Mouse (Mus musculus): ENCODE measurements around the gene Magi1. TPM values are rescaled to one million over a fixed set of nuclear protein-coding genes. Genes with fewer than 3 reads are reported as not detected.

Magi1 gene
- polyA plus RNA-seq, 1 experiment, result 39.5 TPM

- no peaks in the 10 kb centered on the region for H3K27me3 ChIP-seq (ENCODE audit: control insufficient read depth, insufficient read depth, low read length)
- no peak for TF ChIP-seq POLR2A (IDR thresholded peaks at IDR 0.05; ENCODE audit: borderline replicate concordance, insufficient read depth, low read length)
- TF ChIP-seq CTCF (IDR thresholded peaks at IDR 0.05; ENCODE audit: borderline replicate concordance, insufficient read depth, low read depth, low read length), result no peak
- 82% methylated on average over 7 of the region's 7 CpGs for WGBS
Measured at GRCm38 (mm10) chr6:94036554-94036953, 247.2 kb downstream of the Magi1 start.

GRCm38 (mm10) chr6:94026361-94026760 is 257.4 kb downstream of the Magi1 start:
- Histone ChIP-seq H3K4me3 (replicated peaks; ENCODE audit: insufficient read depth, low read depth, low read length) (no peak overlapping the region), H3K27me3 (ENCODE audit: control insufficient read depth, insufficient read depth, low read length) (no peaks in the 10 kb centered on the region), H3K27ac (ENCODE audit: insufficient read depth, low read length) (no peak overlapping the region), H3K4me1 (ENCODE audit: control insufficient read depth, insufficient read depth, low read length) (no peaks in the 10 kb centered on the region)
- DNase-seq, result no peak
- TF ChIP-seq POLR2A (IDR thresholded peaks at IDR 0.05; ENCODE audit: borderline replicate concordance, insufficient read depth, low read length), result no peak
- no peak for TF ChIP-seq CTCF (IDR thresholded peaks at IDR 0.05; ENCODE audit: borderline replicate concordance, insufficient read depth, low read depth, low read length)
- WGBS, result 90% methylated on average over 9 of the region's 9 CpGs

More at GRCm38 (mm10) chr6:94036554-94036953, 247.2 kb downstream of the Magi1 start:
- H3K4me3 ChIP-seq (replicated peaks; ENCODE audit: insufficient read depth, low read depth, low read length), result no peak overlapping the region
- H3K27ac ChIP-seq (ENCODE audit: insufficient read depth, low read length), result no peak overlapping the region
- DNase-seq, result no peak
- H3K4me1 ChIP-seq (ENCODE audit: control insufficient read depth, insufficient read depth, low read length), result no peaks in the 10 kb centered on the region

GRCm38 (mm10) chr6:94022437-94022836 is 261.3 kb downstream of the Magi1 start:
- H3K4me1 ChIP-seq (ENCODE audit: control insufficient read depth, insufficient read depth, low read length), result no peaks in the 10 kb centered on the region
- no peak for DNase-seq
- H3K27me3 ChIP-seq (ENCODE audit: control insufficient read depth, insufficient read depth, low read length), result no peaks in the 10 kb centered on the region
- H3K4me3 ChIP-seq (replicated peaks; ENCODE audit: insufficient read depth, low read depth, low read length), result no peak overlapping the region
- no peak overlapping the region for H3K27ac ChIP-seq (ENCODE audit: insufficient read depth, low read length)
- WGBS, result 88% methylated on average over 5 of the region's 5 CpGs
- TF ChIP-seq POLR2A (IDR thresholded peaks at IDR 0.05; ENCODE audit: borderline replicate concordance, insufficient read depth, low read length), result no peak
- TF ChIP-seq CTCF (IDR thresholded peaks at IDR 0.05; ENCODE audit: borderline replicate concordance, insufficient read depth, low read depth, low read length), result no peak

- TF ChIP-seq POLR2A (IDR thresholded peaks at IDR 0.05; ENCODE audit: borderline replicate concordance, insufficient read depth, low read length) (no peak), CTCF (IDR thresholded peaks at IDR 0.05; ENCODE audit: borderline replicate concordance, insufficient read depth, low read depth, low read length) (no peak)
- no peak overlapping the region for H3K27ac ChIP-seq (ENCODE audit: insufficient read depth, low read length)
- DNase-seq, result no peak
- H3K4me1 ChIP-seq (ENCODE audit: control insufficient read depth, insufficient read depth, low read length), result no peaks in the 10 kb centered on the region
- no peak overlapping the region for H3K4me3 ChIP-seq (replicated peaks; ENCODE audit: insufficient read depth, low read depth, low read length)
- WGBS, result 92% methylated on average over 8 of the region's 8 CpGs
- H3K27me3 ChIP-seq (ENCODE audit: control insufficient read depth, insufficient read depth, low read length), result no peaks in the 10 kb centered on the region
Measured at GRCm38 (mm10) chr6:94021239-94021962, 262.3 kb downstream of the Magi1 start.

GRCm38 (mm10) chr6:94020566-94020965 is 263.2 kb downstream of the Magi1 start:
- Histone ChIP-seq H3K4me3 (replicated peaks; ENCODE audit: insufficient read depth, low read depth, low read length) (no peak overlapping the region), H3K27ac (ENCODE audit: insufficient read depth, low read length) (no peak overlapping the region), H3K4me1 (ENCODE audit: control insufficient read depth, insufficient read depth, low read length) (no peaks in the 10 kb centered on the region), H3K27me3 (ENCODE audit: control insufficient read depth, insufficient read depth, low read length) (no peaks in the 10 kb centered on the region)
- 66% methylated on average over 4 of the region's 4 CpGs for WGBS
- TF ChIP-seq POLR2A (IDR thresholded peaks at IDR 0.05; ENCODE audit: borderline replicate concordance, insufficient read depth, low read length), result no peak
- no peak for TF ChIP-seq CTCF (IDR thresholded peaks at IDR 0.05; ENCODE audit: borderline replicate concordance, insufficient read depth, low read depth, low read length)
- DNase-seq, result no peak

GRCm38 (mm10) chr6:94019935-94020334 is 263.8 kb downstream of the Magi1 start:
- no peak for DNase-seq
- WGBS, result 89% methylated on average over 4 of the region's 4 CpGs
- Histone ChIP-seq H3K27me3 (ENCODE audit: control insufficient read depth, insufficient read depth, low read length) (no peaks in the 10 kb centered on the region), H3K4me1 (ENCODE audit: control insufficient read depth, insufficient read depth, low read length) (no peaks in the 10 kb centered on the region), H3K27ac (ENCODE audit: insufficient read depth, low read length) (no peak overlapping the region), H3K4me3 (replicated peaks; ENCODE audit: insufficient read depth, low read depth, low read length) (no peak overlapping the region)
- TF ChIP-seq CTCF (IDR thresholded peaks at IDR 0.05; ENCODE audit: borderline replicate concordance, insufficient read depth, low read depth, low read length), result no peak

GRCm38 (mm10) chr6:94013761-94014160 is 270.0 kb downstream of the Magi1 start:
- 48% methylated on average over 2 of the region's 2 CpGs for WGBS
- H3K4me1 ChIP-seq (ENCODE audit: control insufficient read depth, insufficient read depth, low read length), result 0 out of 2 replicates have a peak, but pooled peaks cover 2% of the 10 kb centered on the region

GRCm38 (mm10) chr6:94011947-94012346 is 271.8 kb downstream of the Magi1 start:
- Histone ChIP-seq H3K27me3 (ENCODE audit: control insufficient read depth, insufficient read depth, low read length) (no peaks in the 10 kb centered on the region), H3K27ac (ENCODE audit: insufficient read depth, low read length) (no peak overlapping the region), H3K4me1 (ENCODE audit: control insufficient read depth, insufficient read depth, low read length) (0 out of 2 replicates have a peak, but pooled peaks cover 2% of the 10 kb centered on the region), H3K4me3 (replicated peaks; ENCODE audit: insufficient read depth, low read depth, low read length) (no peak overlapping the region)
- no peak for TF ChIP-seq POLR2A (IDR thresholded peaks at IDR 0.05; ENCODE audit: borderline replicate concordance, insufficient read depth, low read length)
- TF ChIP-seq CTCF (IDR thresholded peaks at IDR 0.05; ENCODE audit: borderline replicate concordance, insufficient read depth, low read depth, low read length), result no peak
- no peak for DNase-seq
- WGBS, result 72% methylated on average over 5 of the region's 5 CpGs

More at GRCm38 (mm10) chr6:94013761-94014160, 270.0 kb downstream of the Magi1 start:
- no peak for DNase-seq
- H3K27ac ChIP-seq (ENCODE audit: insufficient read depth, low read length), result no peak overlapping the region
- H3K4me3 ChIP-seq (replicated peaks; ENCODE audit: insufficient read depth, low read depth, low read length), result no peak overlapping the region
- H3K27me3 ChIP-seq (ENCODE audit: control insufficient read depth, insufficient read depth, low read length), result no peaks in the 10 kb centered on the region
- no peak for TF ChIP-seq CTCF (IDR thresholded peaks at IDR 0.05; ENCODE audit: borderline replicate concordance, insufficient read depth, low read depth, low read length)
- no peak for TF ChIP-seq POLR2A (IDR thresholded peaks at IDR 0.05; ENCODE audit: borderline replicate concordance, insufficient read depth, low read length)

Data from cerebellum, adult 2 months (tissue).